Mouse (Mus musculus): Measurements from ENCODE around the gene Mbd4.
A peak's percentile ranks its signal among the peaks of the same experiment; 100 is the strongest.
"Not testable (repeated sequence)": the region's sequence is repeated elsewhere in the genome, so short reads cannot be mapped to it uniquely, and the experiment has no call there.

DNA sequence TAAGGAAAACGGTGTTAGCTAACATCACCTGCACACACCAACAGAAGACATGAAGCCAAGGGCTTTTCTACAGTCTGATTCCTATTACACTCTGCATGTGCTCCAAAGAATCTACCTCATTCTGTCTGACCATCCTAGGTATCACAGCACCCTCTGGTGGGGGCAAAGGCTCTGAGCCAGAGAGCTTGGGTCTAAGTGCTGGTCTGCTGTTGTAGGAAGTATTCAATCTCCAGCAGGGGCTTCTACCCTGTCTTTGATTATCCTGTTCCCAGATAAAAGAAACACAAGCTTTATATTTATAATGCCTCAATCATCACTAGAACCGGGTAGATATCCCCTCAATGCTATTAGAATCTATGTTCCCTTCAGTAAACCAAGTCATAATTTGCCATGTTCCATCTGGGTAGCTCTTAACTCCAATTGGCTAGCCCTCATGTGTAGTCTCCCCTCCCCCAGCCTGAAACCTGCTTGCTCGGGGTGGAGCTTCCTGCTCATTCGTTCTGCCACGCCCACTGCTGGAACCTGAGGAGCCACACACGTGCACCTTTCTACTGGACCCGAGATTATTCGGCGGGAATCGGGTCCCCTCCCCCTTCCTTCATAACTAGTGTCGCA, 29.2 kb downstream of the Mbd4 start:
- TF ChIP-seq CTCF (IDR thresholded peaks at IDR 0.05; ENCODE audit: low read depth): peak; percentile 82
- not testable (repeated sequence) for TF ChIP-seq EP300 (optimal IDR thresholded peaks at IDR 0.05)

All from stomach, postnatal 0 days (tissue).